Mouse (Mus musculus) lung, adult 2 months (tissue): ENCODE data around the gene Bcorl1. TPM values are rescaled to one million over a fixed set of nuclear protein-coding genes. Genes with fewer than 3 reads are reported as not detected.

Source experiments
- DNase-seq: peaks from one replicate; pipeline ENCODE4 v3.0.0; 2022
- H3K4me1 ChIP-seq: fragments of 200-500 bp; 2 replicates; pipeline ENCODE4 v1.6.1; 2011; ENCODE audit warnings: low read length; ENCODE audit not compliant: control insufficient read depth, insufficient read depth
- H3K4me3 ChIP-seq: fragments of 200-500 bp; replicated peaks from 2 replicates; pipeline ENCODE3; 2011; ENCODE audit warnings: low read depth, mild to moderate bottlenecking, control low read depth, low read length; ENCODE audit errors: extremely low read depth
- CTCF ChIP-seq: fragments of 200-500 bp; IDR thresholded peaks from 2 replicates; pipeline ENCODE4 v1.5.1; 2011; ENCODE audit warnings: mild to moderate bottlenecking, low read length, control low read depth; ENCODE audit not compliant: insufficient read depth
- POLR2A ChIP-seq: fragments of 200-500 bp; IDR thresholded peaks from 2 replicates; pipeline ENCODE4 v1.6.1; 2011; ENCODE audit warnings: low read depth, mild to moderate bottlenecking, control low read depth, low read length, borderline replicate concordance; ENCODE audit errors: extremely low read depth
- WGBS: fragments of 180-500 bp; shearing (Covaris S2); methylation state at CpG from one replicate; pipeline ENCODE4 v1.1.7; 2018; 5-methylcytosine and 5-hydroxymethylcytosine counted together
- polyA plus RNA-seq: library from polyadenylated mRNA; depleted of rRNA; stranded (reverse); fragments of >200 nt; gene quantifications from 2 replicates; pipeline ENCODE4 v1.2.3, GENCODE M21; 2012; rRNA removed

Bcorl1 gene
- polyA plus RNA-seq, 1 experiment = 5.7 TPM

GRCm38 (mm10) chrX:48453736-48454494 lies 112.8 kb downstream of the Bcorl1 start:
- DNase-seq = peak; percentile 49
- WGBS = 26% methylated on average over 77 of the region's 91 CpGs
- Histone ChIP-seq H3K4me1 (peaks cover 2% of the 10 kb centered on the region), H3K4me3 (peak overlapping the region; percentile 86)
- TF ChIP-seq POLR2A (peak; percentile 48; the same call in 1 of the 2 replicates), CTCF (no peak)

DNA sequence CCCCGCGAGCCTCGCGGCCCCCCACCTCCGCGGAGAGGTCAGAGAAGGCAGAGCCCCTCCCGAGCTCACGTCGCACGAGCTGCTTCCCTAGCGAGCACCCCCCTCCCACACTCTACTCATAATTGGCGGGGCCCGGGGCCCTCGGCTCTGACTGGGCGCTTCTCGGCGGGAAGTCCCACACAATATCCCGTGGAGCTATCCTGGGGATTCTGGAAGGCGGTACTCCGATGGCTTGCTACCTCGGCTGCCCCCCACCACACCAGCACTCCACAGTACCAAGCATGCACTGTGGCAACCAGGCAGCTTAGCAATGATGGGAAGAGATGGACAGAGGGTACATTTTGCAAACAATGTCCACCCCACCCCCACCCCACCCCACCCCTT lies 113.3 kb downstream of the Bcorl1 start:
- 34% methylated on average over 21 of the region's 21 CpGs for WGBS
- H3K4me1 ChIP-seq = peaks cover 2% of the 10 kb centered on the region
- DNase-seq = no peak
- TF ChIP-seq CTCF (no peak), POLR2A (no peak)
- H3K4me3 ChIP-seq = peak overlapping the region; percentile 80

DNA sequence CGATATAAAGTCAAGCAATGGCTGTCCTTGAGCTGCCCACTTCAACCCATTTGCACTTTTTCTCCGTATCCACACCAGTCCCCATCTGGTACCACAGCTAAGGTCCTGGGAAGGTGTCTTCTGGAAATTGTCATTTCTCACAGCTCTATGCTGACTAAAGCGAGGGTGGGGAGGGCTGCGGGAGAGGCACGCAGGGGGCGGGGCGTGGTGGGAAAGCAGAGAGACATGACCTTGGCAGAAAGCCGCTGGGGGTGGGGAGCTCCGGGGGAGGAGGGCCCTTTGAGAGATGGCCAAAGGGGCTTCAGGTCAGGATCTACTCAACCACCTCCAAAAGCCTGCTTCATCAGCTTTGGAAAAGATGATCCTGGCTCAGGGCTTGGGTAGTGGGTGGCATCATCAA lies 113.9 kb downstream of the Bcorl1 start:
- Histone ChIP-seq H3K4me1 (peaks cover 2% of the 10 kb centered on the region; the same call in 1 of the 2 replicates), H3K4me3 (no peak overlapping the region)
- no peak for DNase-seq
- WGBS = 47% methylated on average over 9 of the region's 9 CpGs
- no peak for TF ChIP-seq CTCF
- no peak for TF ChIP-seq POLR2A

DNA sequence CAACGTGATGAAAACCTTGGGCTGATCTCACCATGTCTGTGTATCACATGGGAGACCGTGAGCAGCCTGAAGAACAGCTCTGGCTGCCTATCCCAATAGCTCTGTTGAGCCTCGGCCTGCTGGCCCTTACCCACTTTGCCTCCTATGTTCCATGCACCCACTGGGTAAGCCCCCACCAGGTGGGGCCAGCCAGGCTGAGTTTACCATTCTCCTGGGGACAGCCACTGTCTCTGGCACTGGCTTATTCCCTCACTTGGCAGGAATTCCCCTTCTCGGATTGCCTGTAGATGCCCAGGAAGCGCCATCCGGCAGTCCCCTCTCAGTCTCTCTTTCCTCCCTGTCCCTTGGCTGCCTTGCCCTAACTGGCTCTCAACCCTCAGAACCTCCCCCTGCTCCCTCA lies 115.8 kb downstream of the Bcorl1 start:
- 68% methylated on average over 6 of the region's 6 CpGs for WGBS
- H3K4me3 ChIP-seq = no peak overlapping the region
- TF ChIP-seq CTCF (no peak), POLR2A (no peak)
- no peak for DNase-seq
- H3K4me1 ChIP-seq = peaks cover 2% of the 10 kb centered on the region; the same call in 1 of the 2 replicates

Other genes with a start within 250 kb of the Bcorl1 start
- 3.5 and 9.1 TPM in 2 replicates for gene Xpnpep2, start 232.6 kb upstream of the Bcorl1 start, polyA plus RNA-seq
- 11.5 and 14.6 TPM in 2 replicates for gene Sash3, start 194.9 kb upstream of the Bcorl1 start, polyA plus RNA-seq
- gene Zdhhc9, start 132.5 kb upstream of the Bcorl1 start, polyA plus RNA-seq = 21.6 and 31.0 TPM in 2 replicates
- 1.8 and 2.9 TPM in 2 replicates for gene Utp14a, start 84.5 kb upstream of the Bcorl1 start, polyA plus RNA-seq
- gene Elf4, start 121.8 kb downstream of the Bcorl1 start, polyA plus RNA-seq = 15.9 and 16.8 TPM in 2 replicates
- gene Aifm1, start 172.2 kb downstream of the Bcorl1 start, polyA plus RNA-seq = 4.3 and 10.6 TPM in 2 replicates
- gene Rab33a, start 177.9 kb downstream of the Bcorl1 start, polyA plus RNA-seq = 0.61 and 0.83 TPM in 2 replicates